Mouse (Mus musculus): ENCODE data around the gene Cnnm2.

GRCm38 (mm10) chr19:46715016-46715415 lies 46.4 kb upstream of the Cnnm2 start:
- TF ChIP-seq CTCF (IDR thresholded peaks at IDR 0.05; ENCODE audit: low read depth, low read length) (no peak), GATA1 (IDR thresholded peaks at IDR 0.05; ENCODE audit: borderline replicate concordance, low read length) (no peak), TAL1 (conservative IDR thresholded peaks at IDR 0.05; ENCODE audit: low read depth, low read length) (no peak)
